Mouse (Mus musculus): ENCODE data around the gene Rpl18.
A peak's percentile ranks its signal among the peaks of the same experiment; 100 is the strongest.

The Rpl18 gene

GRCm38 (mm10) chr7:45715090-45715708 lies at the start of gene Rpl18:
Gene Rpl18 (plus strand): TSS chr7:45715457.
- DNase-seq: peak; percentile 99

- DNase-seq: no peak
These were observed 49.1 kb upstream of the Rpl18 start, which contains the start of gene Fut2 for GRCm38 (mm10) chr7:45666161-45666560. Gene Fut2 (minus strand): TSS chr7:45666394.

- DNase-seq: no peak
These were observed 47.5 kb upstream of the Rpl18 start for GRCm38 (mm10) chr7:45667761-45668160.

- no peak for DNase-seq
These were observed 46.3 kb upstream of the Rpl18 start for GRCm38 (mm10) chr7:45668921-45669320.

GRCm38 (mm10) chr7:45677627-45678295 lies 37.5 kb upstream of the Rpl18 start:
- DNase-seq: no peak

DNA sequence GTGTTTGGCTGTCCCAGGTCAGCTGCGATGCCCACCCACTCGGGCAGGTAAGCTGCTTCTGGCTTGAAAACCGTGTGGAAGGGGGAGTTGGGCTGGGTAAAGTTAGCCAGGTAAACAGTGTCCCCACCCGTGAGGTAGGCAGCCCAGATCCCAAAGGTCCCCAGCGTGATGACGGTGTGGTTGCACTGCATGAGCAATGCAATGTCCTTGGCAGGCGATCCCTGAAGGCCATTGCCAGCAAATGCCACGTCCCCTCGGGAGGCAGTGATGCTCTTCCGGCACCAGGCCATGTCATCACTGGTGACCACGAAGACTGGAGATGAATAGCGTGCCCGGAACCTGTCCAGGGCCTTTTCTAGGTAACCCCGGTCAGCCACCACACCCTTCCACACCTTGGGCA lies 36.7 kb upstream of the Rpl18 start:
- DNase-seq: no peak

GRCm38 (mm10) chr7:45679966-45680621 lies 35.2 kb upstream of the Rpl18 start:
- DNase-seq: no peak

- DNase-seq: peak; percentile 63
These were observed 34.1 kb upstream of the Rpl18 start for GRCm38 (mm10) chr7:45681046-45681736.

GRCm38 (mm10) chr7:45682144-45683126 lies 32.8 kb upstream of the Rpl18 start:
- DNase-seq: peak; percentile 85

DNA sequence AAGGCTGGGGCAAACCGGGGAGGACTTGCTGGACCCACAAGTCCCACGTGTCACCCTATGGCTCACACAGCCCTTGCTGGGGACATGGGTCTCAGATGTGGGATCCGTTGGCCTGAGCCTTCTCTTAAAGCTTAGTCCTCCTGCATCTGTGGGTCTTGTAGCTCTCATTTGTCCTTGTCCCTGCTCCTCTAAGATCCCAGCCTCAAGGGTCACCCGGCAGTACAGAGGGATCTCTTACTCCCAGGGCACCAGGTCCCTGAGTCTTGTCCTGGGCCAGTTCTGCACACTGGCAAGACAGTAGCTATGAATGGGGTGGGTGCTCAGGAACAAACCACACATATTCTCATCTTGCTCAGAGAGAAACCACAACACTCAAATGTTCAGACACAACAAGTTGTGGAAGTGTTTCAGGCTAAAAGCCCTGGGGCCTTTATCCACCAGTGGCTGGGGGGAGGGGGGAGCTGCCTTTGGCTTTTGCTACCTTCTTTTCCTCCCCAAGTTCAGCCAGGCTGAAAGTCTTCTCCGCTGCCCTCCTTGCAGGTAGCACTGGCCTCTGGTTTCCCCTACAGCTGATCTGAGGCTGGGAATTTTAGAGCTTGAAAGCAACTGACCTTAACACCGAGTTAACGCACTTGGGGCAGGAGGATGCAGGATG lies 31.7 kb upstream of the Rpl18 start, which contains the start of gene Ntn5:
Ntn5 (plus strand) TSS at position 627 of the 655 bp plus-strand sequence.
- no peak for DNase-seq

GRCm38 (mm10) chr7:45685811-45686210 lies 29.4 kb upstream of the Rpl18 start:
- no peak for DNase-seq

- DNase-seq: no peak
These were observed 28.4 kb upstream of the Rpl18 start for GRCm38 (mm10) chr7:45686841-45687240.

GRCm38 (mm10) chr7:45689099-45689498 lies 26.2 kb upstream of the Rpl18 start:
- DNase-seq: no peak

GRCm38 (mm10) chr7:45689800-45690199 lies 25.5 kb upstream of the Rpl18 start:
- no peak for DNase-seq

DNA sequence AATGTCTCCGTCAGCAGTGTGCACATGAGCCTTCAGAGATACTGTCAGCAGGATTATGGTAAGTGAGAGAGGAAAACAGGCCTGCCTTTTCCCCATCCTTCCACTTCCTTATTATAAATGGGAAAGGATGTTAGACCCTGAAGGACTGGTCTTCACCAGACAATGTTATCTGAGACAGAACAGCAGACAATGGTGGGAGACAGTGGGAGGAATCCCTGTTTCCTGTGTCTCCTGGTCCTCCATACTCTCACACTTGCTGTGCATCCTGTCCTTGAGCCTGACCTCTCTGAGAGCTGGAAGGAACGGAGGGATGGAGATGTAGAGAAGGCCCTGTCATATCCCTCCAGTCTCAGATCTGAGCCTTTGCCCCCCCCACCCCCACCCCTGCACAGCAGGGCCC lies 22.9 kb upstream of the Rpl18 start:
- DNase-seq: no peak

DNA sequence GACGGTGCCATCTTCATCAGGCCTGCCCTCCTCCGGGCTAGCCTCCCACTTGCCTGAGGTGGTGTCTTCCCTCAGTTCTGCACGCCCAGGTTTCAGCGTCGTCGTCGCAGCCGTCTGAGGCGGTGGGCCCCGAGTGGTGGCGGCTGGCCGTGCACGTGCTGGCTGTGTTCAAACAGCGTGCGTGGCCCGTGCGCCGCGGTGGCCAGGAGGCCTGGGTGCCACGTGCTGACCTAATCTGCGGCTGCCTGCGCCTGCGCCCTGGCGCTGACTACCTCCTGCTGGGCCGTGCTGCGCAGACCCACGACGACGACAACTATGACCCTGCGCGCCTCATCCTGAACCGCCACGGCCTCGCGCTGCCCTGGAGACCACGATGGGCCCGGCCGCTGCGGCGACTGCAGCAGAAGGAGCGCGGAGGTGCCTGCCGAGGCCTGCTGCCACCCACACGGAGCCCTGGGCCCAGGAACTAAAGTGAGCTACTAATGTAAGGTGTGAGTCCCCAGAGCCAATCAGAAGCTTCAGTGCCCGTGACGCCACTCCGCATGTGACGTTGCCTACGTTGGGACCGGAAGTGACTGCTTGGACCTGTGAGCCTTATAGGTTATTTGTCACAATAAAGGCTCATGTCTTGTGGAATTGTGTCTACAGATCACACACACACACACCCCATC lies 21.2 kb upstream of the Rpl18 start, which contains the start of gene Sec1:
Sec1 (minus strand) TSS at position 482 of the 671 bp plus-strand sequence.
- DNase-seq: no peak

DNA sequence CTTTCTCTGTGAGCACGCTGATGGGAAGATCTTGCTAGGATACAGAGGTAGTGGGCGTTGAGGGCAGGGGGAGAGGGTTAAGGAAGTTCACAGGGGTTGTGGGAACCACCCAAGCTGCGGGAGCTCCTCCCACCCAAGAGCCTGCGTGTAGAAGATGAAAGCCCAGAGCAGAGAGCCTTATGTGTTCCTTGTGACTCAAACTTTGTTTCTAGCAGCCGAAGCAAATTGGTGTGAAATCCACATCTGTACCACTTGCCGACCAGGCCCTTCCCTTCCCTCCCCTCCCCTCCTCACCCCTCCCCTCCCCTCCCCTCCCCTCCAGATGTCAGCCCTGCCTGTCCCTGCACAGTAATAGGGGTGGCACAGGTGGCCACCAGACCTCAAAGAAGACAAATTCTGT lies 20.2 kb upstream of the Rpl18 start:
- no peak for DNase-seq

GRCm38 (mm10) chr7:45697894-45698293 lies 17.4 kb upstream of the Rpl18 start:
- no peak for DNase-seq

GRCm38 (mm10) chr7:45699523-45700141 lies 15.6 kb upstream of the Rpl18 start, which contains the start of gene Car11:
Gene Car11 (plus strand): TSS chr7:45699843.
- DNase-seq: peak; percentile 74

DNA sequence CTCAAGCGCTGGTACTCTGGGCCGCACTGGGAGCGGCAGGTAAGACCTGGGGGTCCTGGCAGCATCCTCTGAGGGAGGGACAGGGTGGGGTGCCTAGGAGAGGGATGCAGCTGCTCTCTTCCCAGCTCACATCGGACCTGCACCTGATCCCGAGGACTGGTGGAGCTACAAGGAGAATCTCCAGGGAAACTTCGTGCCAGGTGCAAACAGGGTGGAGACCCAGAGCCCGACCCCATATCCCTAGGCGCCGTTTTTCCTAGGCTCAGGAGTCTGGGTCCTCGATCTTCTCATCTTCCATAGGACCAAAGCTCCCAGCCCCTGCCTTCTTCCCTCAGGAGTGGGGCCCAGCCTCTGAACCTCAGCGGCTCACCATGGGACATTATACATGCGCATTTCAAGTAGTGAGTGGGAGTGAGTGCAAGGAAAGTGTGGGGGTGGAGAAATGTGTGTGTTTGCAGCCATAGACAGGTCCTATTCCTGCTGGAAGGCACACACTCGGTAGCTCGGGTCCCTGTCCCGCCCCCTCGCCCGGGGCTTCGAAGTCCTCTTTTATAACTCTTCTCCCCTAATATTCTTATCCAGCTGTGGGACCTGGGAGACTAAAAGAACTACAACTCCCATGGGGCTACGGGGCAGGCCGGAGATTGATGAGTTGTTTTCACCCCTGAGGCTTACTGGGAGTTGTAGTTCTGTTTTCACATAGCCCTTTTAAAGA lies 14.8 kb upstream of the Rpl18 start:
- DNase-seq: peak; percentile 86

All from cerebellum, adult 11-12 months (tissue).